Mouse (Mus musculus) stomach, embryonic 14.5 days (tissue): Measurements from ENCODE around the gene Ergic1. TPM values are rescaled to one million over a fixed set of nuclear protein-coding genes. Genes with fewer than 3 reads are reported as not detected.
A peak's percentile ranks its signal among the peaks of the same experiment; 100 is the strongest.

Source experiments
- ATAC-seq: fragments of 200-750 bp; cut with Nextera tagmentation; 2 replicates; pipeline ENCODE4 v1.8.0; 2017; ENCODE audit warnings: low read depth, moderate TSS enrichment; ENCODE audit not compliant: insufficient number of reproducible peaks, insufficient read depth, low FRiP score
- H3K27ac ChIP-seq: fragments of 300-500 bp; sonication (generic); 2 replicates; pipeline ENCODE4 v1.5.1; 2014; ENCODE audit warnings: mild to moderate bottlenecking, low read length, moderate library complexity, mixed read lengths
- H3K27me3 ChIP-seq: fragments of 300-500 bp; sonication (generic); 2 replicates; pipeline ENCODE4 v1.6.1; 2014; ENCODE audit warnings: low read length, control low read depth, mixed read lengths; ENCODE audit not compliant: control insufficient read depth, insufficient read depth
- H3K36me3 ChIP-seq: fragments of 300-500 bp; sonication (generic); 2 replicates; pipeline ENCODE4 v1.6.1; 2014; ENCODE audit warnings: mild to moderate bottlenecking, control low read depth, low read length, moderate library complexity, mixed read lengths; ENCODE audit not compliant: control insufficient read depth, insufficient read depth
- H3K4me1 ChIP-seq: fragments of 300-500 bp; sonication (generic); 2 replicates; pipeline ENCODE4 v1.6.1; 2014; ENCODE audit warnings: low read length, control low read depth, mixed read lengths; ENCODE audit not compliant: control insufficient read depth, insufficient read depth
- H3K4me2 ChIP-seq: fragments of 300-500 bp; sonication (generic); replicated peaks from 2 replicates; pipeline ENCODE4 v1.6.1; 2014; ENCODE audit warnings: low read depth, low read length, control low read depth
- H3K4me3 ChIP-seq: fragments of 300-500 bp; sonication (generic); 2 replicates; pipeline ENCODE4 v1.5.1; 2014; ENCODE audit warnings: low read depth, low read length, control low read depth
- H3K9ac ChIP-seq: fragments of 300-500 bp; sonication (generic); replicated peaks from 2 replicates; pipeline ENCODE4 v1.6.1; 2014; ENCODE audit warnings: low read depth, mild to moderate bottlenecking, control low read depth, low read length, moderate library complexity, mixed read lengths
- H3K9me3 ChIP-seq: fragments of 300-500 bp; sonication (generic); 2 replicates; pipeline ENCODE4 v1.6.1; 2016; ENCODE audit warnings: low read depth, low read length, control low read depth; ENCODE audit not compliant: control insufficient read depth
- WGBS: fragments of 180-500 bp; shearing (Covaris S2); extraction: QIAGEN DNeasy Blood & Tissue Kit; methylation state at CpG from one replicate; pipeline ENCODE4 v1.1.7; 2014; 5-methylcytosine and 5-hydroxymethylcytosine counted together
- polyA plus RNA-seq: library from polyadenylated mRNA; unstranded; fragments of >200 nt; fragmentation: Nextera tagmentation; extraction: Ambion mirVana; gene quantifications from 2 replicates; pipeline ENCODE4 v1.2.1, GENCODE M21; 2014

The Ergic1 gene
- polyA plus RNA-seq, 1 experiment from 2014 or later, result 133 TPM

- no peaks in the 10 kb centered on the region for H3K9me3 ChIP-seq
- no peak overlapping the region for H3K9ac ChIP-seq
- H3K4me1 ChIP-seq, result peaks cover 21% of the 10 kb centered on the region; the same call in 1 of the 2 replicates
- ATAC-seq, result no peak
- H3K27me3 ChIP-seq, result no peaks in the 10 kb centered on the region
- no peak overlapping the region for H3K4me3 ChIP-seq
- peaks cover 2% of the 10 kb centered on the region; the same call in 1 of the 2 replicates for H3K36me3 ChIP-seq
- H3K4me2 ChIP-seq, result no peak overlapping the region
- WGBS, result 71% methylated on average over 6 of the region's 6 CpGs
- H3K27ac ChIP-seq, result no peak overlapping the region; the same call in 1 of the 2 replicates
Observed at GRCm38 (mm10) chr17:26601514-26601913, 40.2 kb downstream of the Ergic1 start.

GRCm38 (mm10) chr17:26601926-26602325 lies 40.6 kb downstream of the Ergic1 start:
- ATAC-seq, result no peak
- Histone ChIP-seq H3K27ac (peak overlapping the region; percentile 12; the same call in 1 of the 2 replicates), H3K27me3 (no peaks in the 10 kb centered on the region), H3K36me3 (peaks cover 2% of the 10 kb centered on the region; the same call in 1 of the 2 replicates), H3K4me3 (no peak overlapping the region), H3K4me2 (no peak overlapping the region), H3K9ac (no peak overlapping the region), H3K4me1 (peaks cover 16% of the 10 kb centered on the region; the same call in 1 of the 2 replicates), H3K9me3 (no peaks in the 10 kb centered on the region)
- 59% methylated on average over 6 of the region's 6 CpGs for WGBS

GRCm38 (mm10) chr17:26602371-26602885 lies 41.1 kb downstream of the Ergic1 start:
- H3K4me2 ChIP-seq, result no peak overlapping the region
- H3K36me3 ChIP-seq, result peaks cover 2% of the 10 kb centered on the region; the same call in 1 of the 2 replicates
- no peaks in the 10 kb centered on the region for H3K27me3 ChIP-seq
- H3K4me1 ChIP-seq, result peaks cover 14% of the 10 kb centered on the region; the same call in 1 of the 2 replicates
- H3K9me3 ChIP-seq, result no peaks in the 10 kb centered on the region
- 61% methylated on average over 12 of the region's 12 CpGs for WGBS
- no peak overlapping the region for H3K4me3 ChIP-seq
- no peak for ATAC-seq
- no peak overlapping the region for H3K27ac ChIP-seq
- H3K9ac ChIP-seq, result no peak overlapping the region

- H3K9me3 ChIP-seq, result no peaks in the 10 kb centered on the region
- no peak overlapping the region for H3K27ac ChIP-seq
- peaks cover 2% of the 10 kb centered on the region; the same call in 1 of the 2 replicates for H3K36me3 ChIP-seq
- no peak for ATAC-seq
- 90% methylated on average over 8 of the region's 8 CpGs for WGBS
- no peak overlapping the region for H3K4me2 ChIP-seq
- no peak overlapping the region for H3K9ac ChIP-seq
- peaks cover 14% of the 10 kb centered on the region; the same call in 1 of the 2 replicates for H3K4me1 ChIP-seq
- H3K27me3 ChIP-seq, result no peaks in the 10 kb centered on the region
- H3K4me3 ChIP-seq, result no peak overlapping the region
Observed at GRCm38 (mm10) chr17:26603311-26603710, 42.0 kb downstream of the Ergic1 start.

- ATAC-seq, result no peak
- Histone ChIP-seq H3K36me3 (peaks cover 11% of the 10 kb centered on the region), H3K4me1 (peaks cover 14% of the 10 kb centered on the region; the same call in 1 of the 2 replicates), H3K9ac (no peak overlapping the region), H3K9me3 (no peaks in the 10 kb centered on the region), H3K27me3 (no peaks in the 10 kb centered on the region), H3K27ac (no peak overlapping the region), H3K4me2 (no peak overlapping the region), H3K4me3 (no peak overlapping the region)
- WGBS, result 87% methylated on average over 4 of the region's 4 CpGs
Observed at GRCm38 (mm10) chr17:26605636-26606035, 44.3 kb downstream of the Ergic1 start.

GRCm38 (mm10) chr17:26606516-26606915 lies 45.2 kb downstream of the Ergic1 start:
- no peak overlapping the region for H3K4me2 ChIP-seq
- H3K4me1 ChIP-seq, result peaks cover 13% of the 10 kb centered on the region; the same call in 1 of the 2 replicates
- no peaks in the 10 kb centered on the region for H3K9me3 ChIP-seq
- 81% methylated on average over 2 of the region's 2 CpGs for WGBS
- no peak overlapping the region for H3K27ac ChIP-seq
- no peaks in the 10 kb centered on the region for H3K27me3 ChIP-seq
- no peak overlapping the region for H3K9ac ChIP-seq
- H3K36me3 ChIP-seq, result peaks cover 16% of the 10 kb centered on the region
- H3K4me3 ChIP-seq, result no peak overlapping the region
- no peak for ATAC-seq

GRCm38 (mm10) chr17:26608348-26608747 lies 47.1 kb downstream of the Ergic1 start:
- no peaks in the 10 kb centered on the region for H3K27me3 ChIP-seq
- H3K4me2 ChIP-seq, result no peak overlapping the region
- 0 out of 2 replicates have a peak, but pooled peaks cover 4% of the 10 kb centered on the region for H3K4me1 ChIP-seq
- WGBS, result 84% methylated on average over 3 of the region's 3 CpGs
- H3K36me3 ChIP-seq, result peaks cover 16% of the 10 kb centered on the region
- H3K4me3 ChIP-seq, result no peak overlapping the region
- H3K9me3 ChIP-seq, result no peaks in the 10 kb centered on the region
- no peak for ATAC-seq
- no peak overlapping the region for H3K9ac ChIP-seq
- no peak overlapping the region for H3K27ac ChIP-seq

- 0 out of 2 replicates have a peak, but pooled peaks cover 4% of the 10 kb centered on the region for H3K4me1 ChIP-seq
- H3K4me3 ChIP-seq, result no peak overlapping the region
- H3K36me3 ChIP-seq, result peaks cover 16% of the 10 kb centered on the region
- 91% methylated on average over 8 of the region's 8 CpGs for WGBS
- H3K27ac ChIP-seq, result no peak overlapping the region
- H3K9me3 ChIP-seq, result no peaks in the 10 kb centered on the region
- no peak overlapping the region for H3K4me2 ChIP-seq
- H3K9ac ChIP-seq, result no peak overlapping the region
- ATAC-seq, result no peak
- no peaks in the 10 kb centered on the region for H3K27me3 ChIP-seq
Observed at GRCm38 (mm10) chr17:26608877-26609276, 47.6 kb downstream of the Ergic1 start.

GRCm38 (mm10) chr17:26609820-26610219 lies 48.5 kb downstream of the Ergic1 start:
- Histone ChIP-seq H3K4me2 (no peak overlapping the region), H3K9me3 (no peaks in the 10 kb centered on the region), H3K36me3 (peaks cover 16% of the 10 kb centered on the region), H3K27ac (no peak overlapping the region), H3K4me1 (0 out of 2 replicates have a peak, but pooled peaks cover 4% of the 10 kb centered on the region), H3K4me3 (no peak overlapping the region), H3K9ac (no peak overlapping the region), H3K27me3 (no peaks in the 10 kb centered on the region)
- ATAC-seq, result no peak
- WGBS, result 82% methylated on average over 8 of the region's 8 CpGs
